16 mouse cellular contexts compared by ENCODE assay signal in genomic region chr2:75874008-75874559, GRCm38 (mm10).
"Had no signal": no experiment of that assay in that cellular context is flagged by ENCODE, and none has a peak within 500 bp of the region (broad histone marks: within the 10 kb centered on the region; RNA-seq: fewer than 3 reads in every experiment).

No protein-coding gene starts in this region.

- H3K36me3 ChIP-seq: midbrain, embryonic 15.5 days had no signal

- H3K27me3 ChIP-seq: limb, embryonic 12.5 days; liver, embryonic 13.5 days; lung, embryonic 15.5 days; midbrain, embryonic 15.5 days; neural tube, embryonic 13.5 days had no signal

- H3K4me1 ChIP-seq: liver, embryonic 13.5 days; lung, embryonic 15.5 days; midbrain, embryonic 15.5 days; neural tube, embryonic 13.5 days had no signal

- ATAC-seq: intestine, embryonic 16.5 days; liver, postnatal 0 days; midbrain, embryonic 15.5 days had no signal

- H3K4me3 ChIP-seq: limb, embryonic 12.5 days; liver, embryonic 13.5 days; lung, embryonic 15.5 days; midbrain, embryonic 15.5 days; neural tube, embryonic 13.5 days had no signal

- H3K9me3 ChIP-seq: limb, embryonic 12.5 days; liver, embryonic 13.5 days; lung, embryonic 15.5 days; midbrain, embryonic 15.5 days; neural tube, embryonic 13.5 days had no signal

- DNase-seq: kidney, adult 2 months; kidney, postnatal 25 days; layer of hippocampus, adult 9-11 months; layer of hippocampus, postnatal 36 days; liver; liver, embryonic 13.5 days; liver, postnatal 0 days; retina, postnatal 1 day; right cerebral cortex, postnatal 14 days; thymus, adult 18-20 months; thymus, postnatal 14 days had no signal
